Mouse (Mus musculus) left cerebral cortex, adult 9 months (tissue): ENCODE measurements at regions not wholly inside any gene's neighbourhood (a gene's known extent, or its start where the extent isn't known, plus 50 kb on each side); places are given as distances from the start of the nearest gene placed in this dataset.
A peak's percentile ranks its signal among the peaks of the same experiment; 100 is the strongest.
"Not testable (repeated sequence)": the region's sequence is repeated elsewhere in the genome, so short reads cannot be mapped to it uniquely, and the experiment has no call there.

Source experiments
- DNase-seq, 2 experiments: peaks; one replicate each; pipeline ENCODE4 v3.0.0; 2022; ENCODE audit warnings: low spot score in 2 of 2

DNA sequence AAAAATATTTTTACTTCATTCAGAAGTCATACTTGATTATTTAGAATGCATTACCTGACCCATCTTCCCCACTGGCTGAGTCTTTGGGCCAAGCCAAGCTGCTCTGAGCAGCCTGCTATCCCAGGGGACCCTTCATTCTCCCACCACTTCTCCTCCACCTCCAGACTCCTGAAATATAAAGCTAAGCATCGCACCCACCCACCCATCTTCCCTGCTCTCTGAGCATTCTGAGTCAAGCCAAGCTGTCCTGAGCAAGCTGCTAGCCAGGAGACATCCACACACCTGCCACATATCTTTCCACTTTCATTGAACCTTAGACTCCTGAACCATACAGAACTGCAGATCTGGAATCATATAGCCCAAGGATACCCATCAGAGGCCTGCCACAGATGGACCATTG, 1456.2 kb upstream of the Adam24 start:
- DNase-seq = peak in 1 of 2 experiments; percentile 22

GRCm38 (mm10) chr8:39227239-39227638, 1447.6 kb upstream of the Adam24 start:
- DNase-seq = no peak

- DNase-seq = peak in 1 of 2 experiments; percentile 56
These were observed 1405.8 kb upstream of the Adam24 start for GRCm38 (mm10) chr8:39268970-39269497.

- DNase-seq = no peak
These were observed 1377.2 kb upstream of the Adam24 start for GRCm38 (mm10) chr8:39297548-39298306.

- no peak for DNase-seq
These were observed 1371.0 kb upstream of the Adam24 start for GRCm38 (mm10) chr8:39303742-39304336.

- peak; percentile 36 to 70 for DNase-seq
These were observed 1361.0 kb upstream of the Adam24 start for GRCm38 (mm10) chr8:39313854-39314253.

- DNase-seq = peak; percentile 20 to 33
These were observed 1359.2 kb upstream of the Adam24 start for GRCm38 (mm10) chr8:39315521-39316233.

DNA sequence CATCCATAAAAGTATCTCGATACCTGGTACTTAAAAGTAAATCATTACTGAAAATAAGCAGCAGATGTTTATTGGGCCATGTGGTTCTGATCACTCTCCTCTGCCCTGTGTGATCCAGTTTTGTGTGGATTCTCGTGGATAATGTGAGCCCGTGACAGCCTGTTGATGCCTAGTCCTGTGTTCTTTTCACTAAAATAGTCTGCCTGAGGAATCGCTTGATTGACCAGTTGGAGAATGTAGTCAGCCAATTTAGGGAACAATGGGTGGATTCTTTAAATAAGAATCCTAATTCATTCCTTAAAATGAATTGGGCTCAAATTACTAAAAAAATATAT, 1358.7 kb upstream of the Adam24 start:
- DNase-seq = no peak

DNA sequence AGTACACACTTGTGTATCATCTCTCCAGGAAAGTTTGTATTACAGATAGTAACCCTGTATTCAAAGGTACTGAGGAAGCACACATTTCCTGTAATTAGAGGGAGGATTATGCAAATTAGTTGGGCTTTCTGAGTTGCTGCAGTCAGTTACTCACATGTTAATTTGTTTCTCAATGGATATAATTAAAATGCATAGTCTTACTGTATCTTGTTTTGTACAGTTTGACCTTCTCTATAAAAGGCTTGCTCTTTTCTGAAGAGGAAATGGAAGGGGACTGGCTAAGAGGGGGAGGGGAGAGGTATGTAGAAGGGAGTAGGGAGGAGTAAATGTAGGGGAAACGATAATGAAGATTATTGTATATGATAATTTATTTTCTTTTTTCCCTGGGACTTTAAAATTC, 1345.5 kb upstream of the Adam24 start:
- DNase-seq = no peak

- DNase-seq = no peak
These were observed 1330.1 kb upstream of the Adam24 start for GRCm38 (mm10) chr8:39344731-39345130.

DNA sequence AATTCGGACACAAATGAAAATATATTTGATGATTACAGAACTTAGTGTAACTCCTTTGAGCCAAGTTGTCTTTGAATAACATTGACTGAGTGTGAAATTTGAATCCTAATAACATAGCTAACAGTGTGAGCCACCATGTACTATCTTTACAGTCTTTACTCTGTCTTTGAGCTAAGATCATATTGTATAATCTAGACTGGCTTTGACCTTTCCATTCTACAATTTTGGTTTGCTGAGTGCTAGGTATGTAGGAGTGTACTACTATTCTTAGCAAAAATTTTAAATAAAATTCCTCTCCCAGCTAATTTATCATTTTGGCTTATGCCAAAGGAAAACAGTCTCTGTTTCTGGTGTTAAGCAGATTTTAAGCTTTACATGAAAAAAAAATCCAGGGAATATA, 1328.4 kb upstream of the Adam24 start:
- DNase-seq = no peak

DNA sequence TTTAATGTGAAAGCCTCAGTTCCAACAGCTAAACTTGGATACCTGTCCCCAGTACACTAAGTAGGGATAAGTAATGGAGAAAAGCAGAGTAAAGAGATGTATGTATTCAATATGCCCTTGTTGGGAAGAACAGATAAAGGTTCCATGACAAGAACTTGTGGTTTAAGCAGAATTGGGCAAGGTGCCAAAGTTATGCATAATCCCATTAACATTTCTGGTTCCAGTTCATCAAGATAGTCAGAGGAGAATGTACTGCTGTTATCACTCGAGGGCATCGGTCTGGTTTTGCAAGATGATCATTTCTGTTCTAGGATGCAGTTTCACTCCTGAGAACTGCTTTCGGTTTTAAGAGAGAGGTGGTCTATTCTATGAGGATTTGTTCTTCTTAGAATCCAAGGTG, 1325.9 kb upstream of the Adam24 start:
- no peak for DNase-seq

- DNase-seq = peak; percentile 5 to 46
These were observed 1319.5 kb upstream of the Adam24 start for GRCm38 (mm10) chr8:39355412-39355811.

- DNase-seq = peak in 1 of 2 experiments; percentile 13
These were observed 1317.8 kb upstream of the Adam24 start for GRCm38 (mm10) chr8:39357111-39357510.

- peak in 1 of 2 experiments; percentile 16 for DNase-seq
These were observed 1317.0 kb upstream of the Adam24 start for GRCm38 (mm10) chr8:39357865-39358264.

GRCm38 (mm10) chr8:39366346-39366745, 1308.5 kb upstream of the Adam24 start:
- not testable (repeated sequence) for DNase-seq
